Mouse (Mus musculus) cerebellum, adult 11 months (tissue): Measurements from ENCODE around the gene Ifi211.
"Not testable (repeated sequence)": the region's sequence is repeated elsewhere in the genome, so short reads cannot be mapped to it uniquely, and the experiment has no call there.

Source experiments
- DNase-seq: peaks from one replicate; pipeline ENCODE4 v3.0.0; 2022

Gene Ifi211

GRCm38 (mm10) chr1:173912548-173913255, at the start of gene Ifi211:
Ifi211 (minus strand) TSS chr1:173913046.
- not testable (repeated sequence) for DNase-seq

DNA sequence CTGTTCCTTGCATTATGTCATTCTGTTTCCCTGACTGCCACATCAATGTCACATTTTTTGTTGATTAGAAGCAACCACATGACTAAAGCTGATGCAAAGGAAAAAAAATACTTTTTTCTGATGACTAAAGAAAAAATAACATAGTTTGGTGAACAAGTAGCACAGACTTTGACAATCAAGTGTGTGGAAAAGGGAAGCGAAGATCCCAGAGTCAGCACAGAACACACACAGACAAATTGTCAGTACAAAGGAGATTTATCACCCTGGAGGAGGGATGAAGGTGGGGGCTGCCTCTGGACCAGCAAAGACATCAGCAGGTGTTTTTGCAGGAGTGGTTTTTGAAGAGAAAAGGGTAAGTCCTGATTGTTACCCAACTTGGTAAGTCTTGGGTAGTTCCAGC, 48.6 kb upstream of the Ifi211 start:
- not testable (repeated sequence) for DNase-seq

- not testable (repeated sequence) for DNase-seq
These were observed 47.2 kb upstream of the Ifi211 start for GRCm38 (mm10) chr1:173959998-173960397.

DNA sequence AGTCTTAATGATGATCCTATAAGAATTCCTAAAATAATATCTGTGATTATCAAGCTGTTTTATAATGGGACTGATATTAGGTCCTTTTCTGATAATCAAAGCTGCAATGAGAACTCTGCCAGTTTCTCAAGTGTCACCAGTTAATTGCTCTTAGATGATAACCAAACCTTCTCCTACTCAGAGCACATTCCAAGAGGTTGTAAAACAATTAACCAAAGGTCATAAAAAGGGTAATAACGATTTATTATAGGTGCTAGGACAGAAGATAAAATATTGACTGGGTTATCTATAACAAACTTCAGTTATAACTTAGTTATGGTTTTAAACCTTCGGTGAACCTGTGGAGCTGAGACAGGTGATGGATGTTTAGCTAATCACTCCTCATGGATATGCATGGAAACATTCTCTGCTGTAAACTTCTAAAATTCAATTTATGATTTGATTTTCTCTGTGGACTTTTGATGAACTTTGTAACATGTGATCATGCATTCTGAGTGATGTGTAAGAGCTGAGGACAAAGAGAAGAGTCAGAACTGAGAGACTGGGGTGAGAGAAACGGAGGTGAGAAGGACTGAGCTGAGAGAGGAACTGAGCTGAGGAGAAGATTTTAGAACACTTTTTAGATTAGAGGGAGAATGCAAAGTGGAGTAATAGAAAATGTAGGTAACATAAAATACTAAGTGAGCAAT, 43.1 kb upstream of the Ifi211 start:
- DNase-seq, result not testable (repeated sequence)

DNA sequence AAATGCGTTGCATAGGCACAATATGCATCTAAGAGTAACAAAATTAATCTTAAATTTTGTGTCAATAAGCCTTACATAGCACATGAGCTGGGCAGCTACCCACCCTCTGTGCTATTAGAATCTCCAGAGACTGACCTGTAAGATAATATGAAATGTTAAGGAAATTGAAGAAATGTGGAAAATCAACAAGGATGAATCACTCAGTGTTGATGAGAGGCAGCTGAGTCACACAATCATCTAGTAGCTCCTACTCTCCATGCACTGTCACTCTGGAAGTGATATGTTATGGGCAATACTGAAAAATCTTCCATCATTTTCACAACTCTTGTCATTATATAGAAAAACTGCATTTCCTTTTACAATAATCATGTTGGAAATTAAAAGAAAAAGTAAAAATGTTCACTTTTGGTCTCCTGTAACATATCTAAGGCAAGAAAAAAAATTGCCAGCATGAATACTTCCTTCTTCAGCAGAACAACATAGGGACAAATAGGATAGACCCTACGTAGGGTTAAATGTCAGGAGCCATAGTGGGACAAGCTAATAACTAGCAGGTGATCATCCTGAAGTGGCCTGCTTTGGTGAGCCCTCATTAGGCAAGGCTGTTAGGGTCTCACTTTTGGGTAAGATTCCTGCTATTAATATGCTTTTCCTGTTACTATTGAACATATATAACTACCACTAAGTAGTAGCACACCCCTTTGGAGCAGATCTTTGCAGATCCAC, 42.4 kb upstream of the Ifi211 start:
- no peak for DNase-seq

- no peak for DNase-seq
These were observed 40.7 kb upstream of the Ifi211 start for GRCm38 (mm10) chr1:173953563-173953962.

- not testable (repeated sequence) for DNase-seq
These were observed 36.2 kb upstream of the Ifi211 start for GRCm38 (mm10) chr1:173949044-173949443.

GRCm38 (mm10) chr1:173942780-173943066, 29.9 kb upstream of the Ifi211 start:
- not testable (repeated sequence) for DNase-seq

- not testable (repeated sequence) for DNase-seq
These were observed 29.3 kb upstream of the Ifi211 start, which contains the start of the genes Mndal and Ifi203 for GRCm38 (mm10) chr1:173941924-173942779. Mndal (minus strand) TSS chr1:173942491. Ifi203 (minus strand) TSS chr1:173942672.

DNA sequence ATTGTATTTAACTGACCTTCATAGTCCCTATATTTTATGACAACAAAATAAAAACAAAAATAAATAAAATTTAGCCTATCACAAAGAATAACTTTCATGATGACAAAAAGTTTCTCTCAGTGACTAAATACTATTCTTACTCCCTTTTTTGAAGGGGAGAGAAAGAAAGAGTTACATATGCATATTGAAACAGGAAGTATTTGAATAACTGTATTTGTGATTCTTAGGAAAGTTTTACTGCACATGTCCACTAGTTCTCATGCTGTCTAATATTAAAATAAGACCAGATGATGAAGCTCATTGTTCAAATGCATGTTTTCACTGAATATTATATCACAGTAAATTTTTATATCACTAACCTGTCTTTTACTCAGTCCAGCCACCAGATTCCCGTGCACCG, 28.7 kb upstream of the Ifi211 start:
- not testable (repeated sequence) for DNase-seq

DNA sequence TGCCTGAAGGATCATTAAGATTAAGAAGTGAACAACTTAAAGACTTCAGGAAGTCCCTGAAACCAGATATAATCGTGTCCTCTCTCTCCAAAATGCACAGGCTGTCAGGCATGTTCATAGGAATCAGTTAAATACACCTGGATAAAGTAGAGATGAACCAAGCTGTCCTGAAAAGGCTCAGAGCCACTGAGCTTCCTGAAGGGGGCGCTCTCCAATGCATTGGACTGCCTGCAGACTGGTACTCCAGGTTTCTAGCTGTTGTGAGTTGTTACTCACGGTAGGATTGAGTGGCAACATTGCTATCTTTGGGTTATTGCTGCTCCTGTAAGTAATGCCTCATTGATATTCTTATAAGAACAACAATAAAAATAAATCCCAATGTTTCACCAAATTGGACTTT, 6.4 kb upstream of the Ifi211 start:
- DNase-seq, result not testable (repeated sequence)

- no peak for DNase-seq
These were observed 1.7 kb upstream of the Ifi211 start for GRCm38 (mm10) chr1:173914559-173914958.

DNA sequence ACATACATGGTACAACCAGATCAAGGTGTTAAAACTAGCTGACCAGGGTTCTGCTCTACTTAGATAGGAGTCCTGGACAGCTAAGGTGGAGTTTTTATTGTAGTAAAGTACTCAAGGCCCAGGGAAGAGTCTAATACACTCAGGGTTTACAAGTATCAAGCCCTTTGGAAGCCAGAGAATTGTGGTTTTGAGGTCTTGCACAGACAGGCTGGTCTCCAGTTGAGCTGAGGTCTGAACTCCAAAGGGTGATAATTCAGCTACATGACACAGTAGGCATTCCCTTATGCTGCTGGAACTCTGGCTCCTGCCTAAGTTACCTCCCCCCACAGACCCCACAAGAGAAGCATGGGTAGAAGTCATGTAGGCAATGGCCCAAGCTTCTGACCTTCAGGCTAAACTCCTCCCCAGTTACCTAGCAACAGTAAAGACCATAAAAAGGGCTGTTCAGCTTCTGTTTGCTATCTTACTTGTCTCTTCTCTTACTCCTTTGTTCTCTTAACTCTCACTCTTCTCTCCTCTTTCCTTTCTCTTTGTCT, 478 bp upstream of the Ifi211 start:
- not testable (repeated sequence) for DNase-seq

DNA sequence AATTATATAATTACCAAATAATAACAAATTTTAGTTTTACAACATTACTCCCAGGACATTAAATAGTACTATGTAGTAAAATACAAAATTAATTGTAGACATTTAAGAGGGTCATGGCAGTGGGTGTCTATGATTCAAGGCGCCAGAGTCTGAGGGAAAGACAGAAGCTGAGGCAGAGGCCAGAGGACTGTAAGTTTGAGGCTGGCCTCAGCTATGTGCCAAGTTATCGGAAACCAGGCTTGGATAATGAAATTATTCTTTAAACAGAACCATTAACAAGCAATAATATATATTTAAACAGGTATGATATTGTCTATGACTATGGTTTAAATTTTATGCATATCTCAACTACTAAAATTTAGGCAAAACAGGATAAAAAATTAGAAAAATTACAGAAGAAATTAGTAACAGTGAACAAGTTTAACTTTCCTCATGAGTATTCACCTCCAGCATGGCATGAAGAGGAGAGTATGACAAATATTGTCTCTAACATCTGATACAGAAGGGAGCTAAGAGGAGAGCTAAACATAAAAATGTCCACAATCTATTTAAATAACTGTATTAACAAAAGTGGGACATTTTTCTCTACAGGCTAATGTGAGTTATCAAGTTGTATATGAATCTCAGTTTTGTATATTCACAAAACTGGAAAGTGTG, 910 bp downstream of the Ifi211 start:
- no peak for DNase-seq

- DNase-seq, result not testable (repeated sequence)
These were observed 4.5 kb downstream of the Ifi211 start for GRCm38 (mm10) chr1:173908390-173908789.

DNA sequence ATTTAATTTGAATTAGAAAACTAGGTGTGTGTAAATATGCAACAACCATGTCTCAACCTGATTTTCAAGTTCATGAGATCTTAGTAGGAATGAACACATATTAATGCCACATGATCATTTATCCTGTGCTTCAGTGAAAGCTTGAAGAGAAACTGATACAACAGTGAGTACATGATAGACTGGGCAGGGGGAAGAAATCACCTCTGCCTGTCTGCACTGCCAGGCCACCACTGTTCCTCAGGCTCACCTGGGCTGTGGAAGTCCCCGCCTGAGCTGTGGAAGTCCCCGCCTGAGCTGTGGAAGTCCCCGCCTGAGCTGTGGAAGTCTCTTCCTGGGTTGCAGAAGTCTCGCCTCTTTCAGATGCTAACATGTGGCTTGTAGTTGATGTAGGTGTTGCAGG, 7.0 kb downstream of the Ifi211 start:
- DNase-seq, result not testable (repeated sequence)

DNA sequence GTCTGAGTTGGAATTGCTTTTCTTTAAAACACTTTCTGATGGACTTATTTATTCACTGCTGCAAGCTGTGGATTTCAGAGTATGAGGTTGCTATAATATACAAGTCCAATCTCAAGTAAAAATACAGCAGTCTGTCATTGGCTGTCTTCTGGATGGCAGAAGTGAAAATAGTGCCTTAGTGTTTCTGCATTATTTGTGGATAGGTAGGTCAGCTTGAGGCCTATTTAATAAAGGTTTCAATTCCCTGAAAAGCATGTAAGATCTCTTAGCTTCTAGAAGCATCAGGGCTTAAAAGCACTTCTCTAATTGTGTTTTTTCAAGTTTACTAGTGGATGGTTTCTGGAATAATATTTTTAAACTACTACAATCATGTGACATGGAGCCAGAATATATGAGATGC, 23.1 kb downstream of the Ifi211 start:
- not testable (repeated sequence) for DNase-seq

DNA sequence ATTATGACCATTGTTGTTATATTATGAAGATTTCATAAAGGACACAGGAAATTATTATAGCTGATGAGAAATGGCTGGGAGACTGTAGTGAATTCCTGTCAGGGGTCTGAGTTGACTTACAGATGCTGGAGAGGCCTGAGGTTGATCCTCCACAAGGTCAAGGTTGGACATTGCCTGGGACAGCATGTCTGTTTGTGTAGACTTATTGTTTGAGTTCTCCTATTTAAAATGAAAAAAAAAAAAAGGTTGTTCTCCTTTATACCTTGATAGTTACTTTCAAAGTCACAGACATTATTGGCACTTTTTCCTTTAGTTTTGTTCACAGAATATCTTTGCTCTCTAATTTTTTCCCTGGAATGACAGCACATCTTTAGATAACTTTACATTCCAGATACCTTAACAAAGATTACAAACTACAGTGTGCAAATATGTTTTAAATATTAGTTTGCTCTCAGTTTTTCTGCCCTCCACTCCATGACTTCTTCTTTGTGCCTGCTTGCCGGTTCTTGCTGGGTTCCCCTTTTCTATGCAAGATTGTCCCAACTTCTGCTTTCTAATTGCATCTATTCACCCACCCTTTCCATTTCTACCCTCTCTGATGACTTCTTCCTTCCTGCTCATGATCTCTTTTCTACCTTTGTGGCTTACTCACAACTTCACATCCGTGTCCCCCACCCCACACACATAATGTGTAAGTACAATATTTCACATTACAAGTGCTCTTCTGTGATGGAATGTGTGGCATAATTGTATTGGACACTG, 25.6 kb downstream of the Ifi211 start:
- DNase-seq, result not testable (repeated sequence)

GRCm38 (mm10) chr1:173880004-173880666, 32.7 kb downstream of the Ifi211 start:
- not testable (repeated sequence) for DNase-seq

GRCm38 (mm10) chr1:173879225-173879987, 33.4 kb downstream of the Ifi211 start:
- not testable (repeated sequence) for DNase-seq
